Mouse (Mus musculus): ENCODE measurements at regions not wholly inside any gene's neighbourhood (a gene's known extent, or its start where the extent isn't known, plus 50 kb on each side); places are given as distances from the start of the nearest gene placed in this dataset.

GRCm38 (mm10) chr9:118204456-118204855 is 54.5 kb upstream of the Cmc1 start:
- DNase-seq (ENCODE audit: low read depth, low spot score): no peak

GRCm38 (mm10) chr9:118206483-118206882 is 56.5 kb upstream of the Cmc1 start:
- DNase-seq (ENCODE audit: low read depth, low spot score): no peak

DNA sequence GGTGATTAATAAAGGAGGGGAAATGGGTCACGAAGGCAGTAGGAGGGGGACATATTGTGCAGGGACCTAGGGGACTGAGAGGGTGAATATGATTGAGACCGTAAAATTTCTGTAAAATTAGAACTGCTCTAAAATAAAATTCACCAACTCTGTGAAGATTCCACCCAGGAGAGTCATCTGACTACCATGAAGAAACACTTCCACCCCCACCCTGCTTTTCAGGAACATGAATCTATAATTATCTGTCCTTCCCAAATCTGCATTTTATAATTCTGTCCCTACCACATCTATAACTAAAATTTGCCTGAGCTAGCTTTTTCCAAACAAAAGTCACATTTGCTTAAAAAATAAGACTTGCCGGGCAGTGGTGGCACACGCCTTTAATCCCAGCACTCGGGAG is 69.7 kb upstream of the Cmc1 start:
- DNase-seq (ENCODE audit: low read depth, low spot score): no peak

DNA sequence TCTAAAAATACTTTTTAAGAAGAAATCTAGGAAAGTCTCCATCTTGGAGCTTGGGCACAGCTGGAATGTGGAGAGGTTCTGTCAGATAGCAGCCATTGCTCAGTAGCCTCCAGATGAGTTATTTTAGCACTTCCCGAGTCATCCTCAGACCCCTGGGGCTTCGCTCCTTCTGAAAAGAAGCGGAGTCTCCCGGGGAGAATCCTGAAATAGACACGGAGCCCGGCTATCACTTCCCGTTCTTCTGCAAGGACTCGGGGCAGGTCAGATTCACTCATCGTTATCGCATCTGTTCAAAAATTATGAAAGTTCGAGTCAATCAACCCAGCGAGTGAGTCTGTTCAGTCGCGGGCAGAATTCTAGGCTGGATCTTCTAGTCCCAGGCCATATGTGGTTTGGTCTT is 71.2 kb upstream of the Cmc1 start:
- no peak for DNase-seq (ENCODE audit: low read depth, low spot score)

DNA sequence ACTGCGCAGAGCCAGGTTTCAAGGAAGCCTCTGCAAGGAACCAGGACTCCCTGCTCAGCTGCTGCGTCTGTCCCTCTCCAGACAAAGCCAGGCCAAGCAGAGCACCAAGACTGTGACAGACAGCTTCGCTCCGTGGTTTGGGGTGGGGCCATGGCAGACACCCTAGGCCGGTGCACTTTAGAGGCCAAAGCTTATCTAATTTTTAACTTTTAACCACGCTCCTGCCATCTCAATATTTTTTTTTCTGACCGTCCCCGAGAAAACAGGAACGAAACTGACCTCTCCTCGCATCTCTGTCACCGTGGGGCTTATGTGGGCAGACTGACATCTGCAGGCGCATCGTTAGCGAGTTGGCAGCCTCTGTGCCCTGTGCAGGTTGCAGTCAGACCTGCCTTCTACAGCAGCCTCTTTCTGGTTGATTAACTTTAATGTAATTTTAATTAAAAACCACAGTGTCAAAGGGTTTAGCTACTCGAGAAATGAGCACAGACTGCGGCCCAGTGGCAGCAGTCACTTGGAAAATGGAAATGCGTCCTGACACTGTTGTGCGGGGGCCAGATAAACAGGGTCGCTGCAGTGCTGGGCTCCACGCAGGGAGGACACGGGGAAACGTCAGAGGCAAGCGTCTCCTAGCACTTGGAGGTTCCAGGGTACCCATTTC is 77.6 kb upstream of the Cmc1 start:
- no peak for DNase-seq (ENCODE audit: low read depth, low spot score)

DNA sequence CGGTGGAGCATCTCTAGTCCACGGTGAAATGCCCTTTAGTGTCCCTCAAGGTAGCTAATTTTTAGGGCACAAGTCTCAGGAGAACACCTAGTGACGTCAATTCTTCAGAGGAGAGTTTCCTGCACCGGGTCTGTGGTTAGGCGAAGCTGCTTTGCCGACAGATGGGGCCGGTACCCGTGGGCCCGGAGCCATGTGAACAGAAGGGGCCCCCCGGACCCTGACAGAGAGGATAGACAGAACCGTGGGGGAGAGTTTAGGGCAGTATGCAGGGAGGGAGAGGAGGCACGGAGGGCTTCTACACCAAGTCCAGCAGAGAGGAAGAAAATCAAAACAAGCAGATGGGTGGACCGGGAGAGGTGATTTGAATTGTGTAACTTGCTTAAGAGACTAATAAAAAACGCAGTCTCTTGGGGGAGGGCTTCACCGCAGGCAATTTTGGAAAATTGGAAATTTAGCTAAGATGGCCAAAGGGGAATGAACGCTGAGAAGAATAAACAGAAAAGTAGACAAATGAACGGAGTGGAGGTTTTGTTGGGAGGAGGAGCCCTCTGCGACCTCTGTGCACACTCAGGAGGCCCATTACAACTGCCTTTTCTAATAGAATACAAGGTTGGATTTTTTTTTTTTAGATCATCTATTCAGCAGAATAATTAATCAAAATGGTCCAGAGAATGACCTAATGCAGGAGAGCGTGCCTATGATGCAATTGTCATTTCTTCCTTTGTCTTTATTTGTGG is 78.9 kb upstream of the Cmc1 start:
- no peak for DNase-seq (ENCODE audit: low read depth, low spot score)

DNA sequence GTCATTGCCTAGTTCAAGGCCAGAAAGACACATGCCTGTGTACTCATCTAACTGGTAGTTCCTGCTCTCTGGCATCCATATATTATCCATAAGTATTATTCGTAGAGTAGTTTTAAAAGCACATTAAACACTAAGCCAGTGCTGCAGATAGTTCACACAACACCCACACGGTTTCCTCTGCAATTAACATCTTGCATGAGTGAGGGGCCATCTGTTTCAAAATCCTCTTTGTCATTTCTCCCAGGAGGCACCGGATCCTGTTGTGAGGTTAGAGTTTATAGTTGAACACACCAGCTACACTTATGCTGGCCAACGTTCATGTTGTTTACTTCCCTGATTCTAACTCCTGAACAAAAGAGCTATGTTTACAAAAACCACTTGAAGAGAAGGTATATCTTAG is 90.7 kb upstream of the Cmc1 start:
- DNase-seq (ENCODE audit: low read depth, low spot score): no peak

GRCm38 (mm10) chr9:118246820-118247628 is 97.0 kb upstream of the Cmc1 start:
- no peak for DNase-seq (ENCODE audit: low read depth, low spot score)

DNA sequence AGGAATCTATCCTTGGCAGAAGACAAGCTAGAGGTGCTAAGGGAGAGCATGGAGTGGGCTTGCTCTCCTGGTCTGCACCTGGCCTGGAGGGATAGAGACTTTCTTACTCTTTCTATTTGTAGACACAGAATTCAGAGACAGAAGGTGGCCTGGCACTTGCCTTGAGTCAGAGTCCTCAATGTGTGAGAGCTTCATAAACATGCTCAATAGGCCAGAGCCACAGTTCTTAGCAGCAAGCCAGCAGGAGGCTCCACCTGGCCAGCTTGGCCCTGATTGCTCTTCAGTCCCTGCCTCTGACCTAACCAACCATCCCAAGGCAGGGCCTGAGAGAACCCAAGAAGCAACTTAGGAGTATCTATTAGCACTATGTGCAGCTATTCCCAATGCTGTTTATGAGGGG is 103.9 kb upstream of the Cmc1 start:
- DNase-seq (ENCODE audit: low read depth, low spot score): no peak

GRCm38 (mm10) chr9:118255200-118255733 is 105.3 kb upstream of the Cmc1 start:
- DNase-seq (ENCODE audit: low read depth, low spot score): no peak

DNA sequence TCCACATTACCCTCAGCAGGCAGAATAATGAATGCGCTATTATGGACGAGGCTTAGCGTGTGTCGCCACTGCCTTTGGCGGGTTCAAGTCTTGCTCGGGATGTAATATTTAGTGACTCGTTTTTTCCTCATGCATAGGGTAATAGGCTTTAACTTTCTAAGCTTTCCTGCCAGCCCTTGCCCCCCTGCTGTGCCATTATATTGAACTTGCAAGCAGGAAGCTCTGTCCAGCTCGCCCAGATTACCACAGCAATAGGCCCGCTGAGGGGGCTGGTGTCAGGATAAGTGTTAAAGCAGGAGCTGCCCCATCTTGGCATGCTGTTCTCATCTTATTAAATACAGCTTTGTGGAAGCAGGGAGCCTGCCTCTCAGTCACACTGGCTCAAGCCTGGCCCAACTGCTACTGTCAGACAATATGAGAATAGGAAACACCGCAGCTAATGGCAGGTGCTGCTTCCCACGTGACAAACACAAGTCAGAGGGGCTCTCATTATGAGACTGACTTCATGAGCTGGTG is 105.8 kb upstream of the Cmc1 start:
- DNase-seq (ENCODE audit: low read depth, low spot score): no peak

GRCm38 (mm10) chr9:118266298-118266697 is 116.3 kb upstream of the Cmc1 start:
- DNase-seq (ENCODE audit: low read depth, low spot score): no peak

- DNase-seq (ENCODE audit: low read depth, low spot score): peak; percentile 54
Measured at GRCm38 (mm10) chr9:118271681-118272080, 121.7 kb upstream of the Cmc1 start.

GRCm38 (mm10) chr9:118272713-118273407 is 122.9 kb upstream of the Cmc1 start:
- peak; percentile 24 for DNase-seq (ENCODE audit: low read depth, low spot score)

DNA sequence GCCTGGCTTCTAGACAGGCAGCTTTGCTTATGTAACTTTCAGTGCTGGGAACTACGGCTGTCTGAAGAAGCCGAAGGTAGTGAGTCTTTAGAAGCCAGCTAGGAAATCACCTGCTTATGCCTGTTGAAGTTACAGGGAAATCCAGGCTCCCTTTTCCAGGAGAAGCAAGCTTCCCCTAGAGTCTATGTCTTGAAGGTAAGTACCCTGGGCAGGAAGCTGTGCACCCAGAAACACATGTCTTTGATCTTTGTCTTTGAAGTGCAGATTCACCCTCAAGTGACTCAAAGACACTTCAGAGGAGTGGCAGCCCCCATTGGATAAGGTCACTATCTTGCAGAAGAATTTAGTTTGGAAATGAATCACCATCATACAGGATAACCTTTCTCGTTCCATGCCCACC is 135.5 kb upstream of the Cmc1 start:
- DNase-seq (ENCODE audit: low read depth, low spot score): no peak

DNA sequence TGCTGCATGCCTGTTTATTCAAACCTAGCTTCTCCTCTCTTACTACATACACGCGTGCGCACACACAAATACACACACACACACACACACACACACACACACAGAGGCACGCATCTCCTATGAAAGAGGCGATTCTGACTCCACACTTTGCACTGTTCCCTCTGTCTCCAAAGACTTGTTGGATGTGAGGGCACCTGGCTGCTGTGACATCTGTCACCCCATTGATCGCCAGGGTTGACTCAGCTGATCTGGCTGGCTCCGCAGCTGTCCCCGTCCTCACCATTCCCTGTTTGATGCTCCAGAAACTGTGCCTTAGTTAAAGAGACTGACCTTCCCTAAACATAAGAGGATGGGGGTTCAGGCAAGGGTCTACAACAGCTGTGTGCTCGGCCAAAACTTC is 137.6 kb upstream of the Cmc1 start:
- DNase-seq (ENCODE audit: low read depth, low spot score): no peak

DNA sequence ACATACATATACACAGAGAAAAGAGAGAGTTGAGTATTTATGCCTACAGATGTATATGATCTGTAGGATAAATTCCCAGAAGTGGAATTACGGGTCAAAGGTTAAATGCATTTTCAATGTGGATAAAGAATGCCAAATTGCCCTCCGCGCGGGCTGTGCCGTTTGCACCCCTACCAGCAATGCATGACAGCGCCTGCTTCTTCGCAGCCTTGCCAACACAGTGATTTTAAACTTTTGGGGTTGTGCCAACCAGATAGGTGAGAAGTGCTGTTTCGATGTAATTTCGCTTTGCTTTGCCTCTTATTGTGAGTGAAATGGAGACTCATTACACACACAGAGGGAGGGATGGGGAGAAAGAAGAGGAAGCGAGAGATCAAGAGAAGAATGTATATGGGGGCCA is 142.9 kb upstream of the Cmc1 start:
- no peak for DNase-seq (ENCODE audit: low read depth, low spot score)

DNA sequence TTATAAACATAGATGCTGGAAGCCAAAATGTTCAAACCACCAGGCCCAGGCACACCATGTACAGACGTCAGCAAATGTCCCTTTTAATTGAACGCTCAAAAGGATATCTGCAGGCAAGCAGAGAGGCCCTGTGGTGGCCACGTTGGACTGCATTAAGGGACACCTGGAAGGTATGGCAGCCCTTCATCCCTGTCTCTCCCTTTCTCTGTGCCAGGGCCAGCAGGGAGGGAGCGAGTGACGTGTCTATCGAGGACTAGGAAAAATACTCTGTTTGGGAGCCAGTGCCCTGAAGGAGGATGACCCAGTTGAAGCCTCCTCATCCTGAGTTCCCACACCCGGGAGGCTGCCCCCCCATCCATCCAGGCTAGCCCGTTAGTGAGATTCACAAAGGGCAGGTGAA is 144.0 kb upstream of the Cmc1 start:
- DNase-seq (ENCODE audit: low read depth, low spot score): no peak

- DNase-seq (ENCODE audit: low read depth, low spot score): no peak
Measured at GRCm38 (mm10) chr9:118302785-118303384, 152.9 kb upstream of the Cmc1 start.

DNA sequence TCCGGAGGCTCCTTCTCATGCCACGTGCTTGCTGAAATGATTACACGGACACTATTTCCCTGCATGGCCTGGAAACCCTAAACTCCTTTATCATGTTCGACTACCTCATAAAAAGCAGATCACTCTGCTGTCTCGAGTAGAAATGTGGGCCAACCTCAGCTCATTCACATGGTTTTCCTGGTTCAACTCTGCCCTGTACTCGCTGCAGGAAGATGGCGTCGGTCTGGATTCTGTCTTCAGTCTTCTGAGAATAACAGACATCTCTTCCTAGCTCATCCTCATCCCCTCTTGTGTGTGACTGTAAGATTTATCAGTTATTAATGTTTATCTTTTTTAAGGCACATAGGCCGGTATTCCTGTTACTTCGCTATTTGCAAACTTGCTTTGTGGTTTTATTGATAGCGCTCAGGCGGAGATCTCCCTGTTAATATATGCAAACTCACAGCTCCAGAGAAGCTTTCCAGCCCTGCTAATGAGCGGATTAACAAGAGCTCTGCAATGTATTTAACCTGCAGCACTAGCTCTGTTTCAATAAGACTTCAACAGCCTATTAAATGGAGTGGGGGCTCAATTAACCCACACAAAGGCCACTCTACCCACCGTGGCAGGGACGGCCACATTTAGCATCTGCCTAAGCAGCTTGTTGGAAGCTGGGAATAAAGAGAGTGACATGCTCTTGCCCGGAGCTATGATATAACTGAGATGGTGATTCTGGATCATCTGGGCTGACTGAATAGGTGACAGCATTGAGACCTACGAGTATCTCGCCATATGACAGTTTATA is 159.5 kb upstream of the Eomes start:
- DNase-seq (ENCODE audit: low read depth, low spot score): no peak

Data from 3T3-L1 (cell line).